Comparison of ENCODE assay signal across 9 mouse cellular contexts in genomic region chr17:3533425-3533824, GRCm38 (mm10). TPM values are rescaled to one million over a fixed set of nuclear protein-coding genes. Genes with fewer than 3 reads are reported as not detected.
DNase-seq lines count a peak whose midpoint lies in the region; ATAC-seq and TF ChIP-seq lines count a peak whose summit lies in the region.
"Had no signal": no experiment of that assay in that cellular context is flagged by ENCODE, and none has a peak within 500 bp of the region (broad histone marks: within the 10 kb centered on the region; RNA-seq: fewer than 3 reads in every experiment).

No protein-coding gene starts in this region.

- H3K27ac ChIP-seq in forebrain, embryonic 15.5 days (replicated peaks): no peak overlapping the region
- no peak overlapping the region for H3K27ac ChIP-seq in forebrain, embryonic 10.5 days
- H3K27ac ChIP-seq in liver, postnatal 0 days (ENCODE audit: low read depth): no peak overlapping the region
- H3K27ac ChIP-seq: limb, embryonic 12.5 days had no signal

- peak; percentile 60 for TF ChIP-seq CTCF in liver, postnatal 0 days (IDR thresholded peaks at IDR 0.05; ENCODE audit: low read depth)

- H3K4me1 ChIP-seq in forebrain, embryonic 15.5 days: 0 out of 2 replicates have a peak, but pooled peaks cover 2% of the 10 kb centered on the region
- no peaks in the 10 kb centered on the region for H3K4me1 ChIP-seq in forebrain, embryonic 10.5 days
- no peaks in the 10 kb centered on the region for H3K4me1 ChIP-seq in liver, postnatal 0 days (ENCODE audit: insufficient read depth)
- H3K4me1 ChIP-seq: limb, embryonic 12.5 days had no signal

- no peak overlapping the region for H3K9ac ChIP-seq in forebrain, embryonic 15.5 days (replicated peaks)
- H3K9ac ChIP-seq in liver, postnatal 0 days (replicated peaks): no peak overlapping the region
- H3K9ac ChIP-seq: limb, embryonic 12.5 days had no signal

- H3K4me3 ChIP-seq in forebrain, embryonic 15.5 days: no peak overlapping the region
- no peak overlapping the region for H3K4me3 ChIP-seq in forebrain, embryonic 10.5 days
- no peak overlapping the region for H3K4me3 ChIP-seq in liver, postnatal 0 days (ENCODE audit: low read depth, low read length)
- H3K4me3 ChIP-seq: limb, embryonic 12.5 days had no signal

- H3K36me3 ChIP-seq in forebrain, embryonic 15.5 days: 0 out of 2 replicates have a peak, but pooled peaks cover 3% of the 10 kb centered on the region
- peaks cover 14% of the 10 kb centered on the region for H3K36me3 ChIP-seq in forebrain, embryonic 10.5 days (replicated peaks)
- H3K36me3 ChIP-seq in liver, postnatal 0 days (replicated peaks; ENCODE audit: insufficient read depth, low read length): no peaks in the 10 kb centered on the region; the same call in none of the 2 replicates
- H3K36me3 ChIP-seq: limb, embryonic 12.5 days had no signal

- no peak for TF ChIP-seq EP300 in liver, postnatal 0 days (IDR thresholded peaks at IDR 0.05; ENCODE audit: low read depth)

- DNase-seq in forebrain, embryonic 10.5 days (ENCODE audit: extremely low spot score, low spot score): no peak
- DNase-seq in liver, postnatal 0 days: no peak
- DNase-seq in liver: no peak
- DNase-seq in brain, adult 2 months (ENCODE audit: low read depth, low spot score): peak; percentile 43
- peak; percentile 47 for DNase-seq in naive thymus-derived CD4-positive, alpha-beta T cell, adult 2 months (ENCODE audit: low read depth)
- DNase-seq in urinary bladder, postnatal 10 days (ENCODE audit: low spot score): no peak
- no peak for DNase-seq in ovary, postnatal 14 days (ENCODE audit: low spot score)

- no peaks in the 10 kb centered on the region for H3K27me3 ChIP-seq in forebrain, embryonic 15.5 days
- H3K27me3 ChIP-seq in forebrain, embryonic 10.5 days (ENCODE audit: poor library complexity, severe bottlenecking): no peaks in the 10 kb centered on the region
- H3K27me3 ChIP-seq in liver, postnatal 0 days (ENCODE audit: insufficient read depth, low read length): no peaks in the 10 kb centered on the region
- H3K27me3 ChIP-seq: limb, embryonic 12.5 days had no signal

- H3K4me2 ChIP-seq in forebrain, embryonic 15.5 days (replicated peaks): no peak overlapping the region
- no peak overlapping the region for H3K4me2 ChIP-seq in liver, postnatal 0 days (ENCODE audit: low read depth, low read length)
- H3K4me2 ChIP-seq: limb, embryonic 12.5 days had no signal

- ATAC-seq in forebrain, embryonic 15.5 days (replicated peaks): 0 out of 2 replicates have a peak, but pooled peaks have one; percentile 43
- ATAC-seq in liver, postnatal 0 days: no peak

- 29% methylated on average over 1 of the region's 1 CpGs for whole genome bisulfite sequencing in forebrain, embryonic 15.5 days
- 22% methylated on average over 1 of the region's 1 CpGs for WGBS in forebrain, embryonic 10.5 days
- WGBS in liver, postnatal 0 days (ENCODE audit: insufficient replicate concordance): 29% methylated on average over 1 of the region's 1 CpGs

- H3K9me3 ChIP-seq in forebrain, embryonic 15.5 days: no peaks in the 10 kb centered on the region
- no peaks in the 10 kb centered on the region for H3K9me3 ChIP-seq in forebrain, embryonic 10.5 days
- no peaks in the 10 kb centered on the region for H3K9me3 ChIP-seq in liver, postnatal 0 days (ENCODE audit: low read length)
- H3K9me3 ChIP-seq: limb, embryonic 12.5 days had no signal

RNA-seq across cellular contexts. Expression of gene Cldn20, which starts 1.1 kb away (rescaled TPM):
- polyA plus RNA-seq in forebrain, embryonic 15.5 days (2015; fragmentation: Nextera tagmentation; extraction: Ambion mirVana): 0.31 and 0.83 TPM in 2 replicates
- not detected in 2 replicates for polyA plus RNA-seq in forebrain, embryonic 10.5 days (2016; fragmentation: Nextera tagmentation; extraction: Ambion mirVana)
- not detected in 2 replicates for polyA plus RNA-seq in liver, postnatal 0 days (2015; fragmentation: Nextera tagmentation; extraction: Ambion mirVana)
- polyA plus RNA-seq: limb, embryonic 12.5 days had no signal

RNA-seq across cellular contexts. Expression of gene Tfb1m, which starts 24.2 kb away (rescaled TPM):
- polyA plus RNA-seq in forebrain, embryonic 15.5 days (2015; fragmentation: Nextera tagmentation; extraction: Ambion mirVana): 13.7 and 14.9 TPM in 2 replicates
- 23.5 and 27.2 TPM in 2 replicates for polyA plus RNA-seq in forebrain, embryonic 10.5 days (2016; fragmentation: Nextera tagmentation; extraction: Ambion mirVana)
- 10.3 and 12.0 TPM in 2 replicates for polyA plus RNA-seq in liver, postnatal 0 days (2015; fragmentation: Nextera tagmentation; extraction: Ambion mirVana)

Comparison
In these comparisons a context has a peak if more than half of its experiments do, and no peak if none do; other contexts are left out.
1. DNase-seq: peak in brain, adult 2 months (single experiment) and naive thymus-derived CD4-positive, alpha-beta T cell, adult 2 months (single experiment); none in forebrain, embryonic 10.5 days (single experiment), liver, postnatal 0 days (single experiment), liver (single experiment), urinary bladder, postnatal 10 days (single experiment) and ovary, postnatal 14 days (single experiment).